Mouse (Mus musculus): Measurements from ENCODE around the gene Ndrg3. TPM values are rescaled to one million over a fixed set of nuclear protein-coding genes. Genes with fewer than 3 reads are reported as not detected.
A peak's percentile ranks its signal among the peaks of the same experiment; 100 is the strongest.

The Ndrg3 gene
- polyA plus RNA-seq, 1 experiment from 2014 or later: 53.8 TPM

DNA sequence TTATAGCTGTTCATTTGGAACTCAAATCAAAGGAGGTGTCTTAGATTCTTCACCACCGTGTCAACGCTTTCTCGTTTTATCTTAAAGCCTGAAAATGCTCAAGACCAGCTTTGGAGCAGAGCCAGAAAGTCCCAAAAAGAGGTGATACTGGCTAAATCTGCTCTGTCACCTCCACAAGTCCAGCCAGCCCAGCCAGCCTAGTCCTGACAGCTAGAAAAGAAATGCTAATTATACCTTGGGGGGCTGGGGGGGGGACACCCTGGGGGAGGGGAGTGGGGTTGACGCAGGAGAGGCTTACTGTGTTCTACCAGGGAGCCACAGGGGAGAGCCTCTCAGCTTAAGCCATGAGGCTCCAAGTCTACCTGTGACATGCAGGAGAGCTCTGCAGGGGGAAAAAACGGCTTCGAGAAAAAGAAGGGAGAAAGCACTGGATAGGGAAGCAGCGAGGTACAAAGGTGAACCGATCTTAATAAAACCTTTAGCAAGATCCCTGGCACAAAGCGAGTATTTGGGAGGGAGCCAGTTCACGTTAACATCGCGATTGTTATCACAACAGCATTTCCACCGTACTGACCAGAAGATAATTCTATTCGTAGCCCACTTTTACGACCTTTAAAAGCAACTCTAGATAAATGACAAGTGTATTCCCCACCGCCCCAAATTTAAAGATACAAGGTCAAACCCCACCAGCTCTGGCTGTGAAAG lies 977 bp downstream of the Ndrg3 start:
- Histone ChIP-seq H3K27ac (replicated peaks) (no peak overlapping the region), H3K4me1 (peaks cover 13% of the 10 kb centered on the region), H3K36me3 (peaks cover 12% of the 10 kb centered on the region; the same call in 1 of the 2 replicates), H3K4me2 (replicated peaks) (peak overlapping the region; percentile 94), H3K9ac (replicated peaks) (peak overlapping the region; percentile 79), H3K4me3 (peak overlapping the region; percentile 89), H3K9me3 (no peaks in the 10 kb centered on the region), H3K27me3 (0 out of 2 replicates have a peak, but pooled peaks cover 2% of the 10 kb centered on the region)
- 2% methylated on average over 16 of the region's 16 CpGs for WGBS
- ATAC-seq (ENCODE audit: low FRiP score, low read depth): no peak

DNA sequence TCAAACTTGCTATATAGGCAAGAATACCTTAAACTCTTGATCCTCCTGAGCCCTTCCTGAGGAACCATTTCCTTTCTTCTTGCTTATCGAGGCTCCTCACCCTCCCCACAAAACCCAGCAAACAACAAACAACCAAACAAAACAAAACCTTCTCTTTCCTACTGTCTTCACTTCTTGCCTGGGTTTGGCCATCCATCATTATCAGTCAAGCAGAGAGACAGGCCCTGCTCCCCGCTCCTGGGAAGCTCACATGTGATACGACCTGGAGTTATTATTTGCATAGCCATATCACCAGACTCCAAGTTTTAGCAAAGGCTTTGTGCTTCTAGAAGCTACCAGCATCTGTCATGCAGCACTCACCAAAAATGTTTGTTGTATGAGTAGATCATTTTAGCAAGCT lies 4.5 kb downstream of the Ndrg3 start:
- H3K4me1 ChIP-seq: peaks cover 13% of the 10 kb centered on the region
- WGBS: 89% methylated on average over 3 of the region's 3 CpGs
- no peak overlapping the region for H3K4me2 ChIP-seq (replicated peaks)
- no peaks in the 10 kb centered on the region for H3K9me3 ChIP-seq
- 0 out of 2 replicates have a peak, but pooled peaks cover 2% of the 10 kb centered on the region for H3K27me3 ChIP-seq
- H3K27ac ChIP-seq (replicated peaks): no peak overlapping the region
- H3K4me3 ChIP-seq: no peak overlapping the region
- no peak for ATAC-seq (ENCODE audit: low FRiP score, low read depth)
- H3K9ac ChIP-seq (replicated peaks): no peak overlapping the region
- no peaks in the 10 kb centered on the region for H3K36me3 ChIP-seq

GRCm38 (mm10) chr2:156982864-156983263 lies 9.0 kb downstream of the Ndrg3 start:
- Histone ChIP-seq H3K4me3 (no peak overlapping the region), H3K27me3 (no peaks in the 10 kb centered on the region), H3K9ac (replicated peaks) (no peak overlapping the region), H3K36me3 (no peaks in the 10 kb centered on the region), H3K4me2 (replicated peaks) (no peak overlapping the region), H3K9me3 (no peaks in the 10 kb centered on the region), H3K4me1 (no peaks in the 10 kb centered on the region), H3K27ac (replicated peaks) (no peak overlapping the region)
- WGBS: 78% methylated on average over 2 of the region's 2 CpGs
- ATAC-seq (ENCODE audit: low FRiP score, low read depth): no peak

GRCm38 (mm10) chr2:156981291-156981690 lies 10.6 kb downstream of the Ndrg3 start:
- Histone ChIP-seq H3K27ac (replicated peaks) (no peak overlapping the region), H3K4me3 (no peak overlapping the region), H3K4me2 (replicated peaks) (no peak overlapping the region), H3K9me3 (no peaks in the 10 kb centered on the region), H3K9ac (replicated peaks) (no peak overlapping the region), H3K36me3 (no peaks in the 10 kb centered on the region), H3K4me1 (0 out of 2 replicates have a peak, but pooled peaks cover 4% of the 10 kb centered on the region), H3K27me3 (no peaks in the 10 kb centered on the region)
- no peak for ATAC-seq (ENCODE audit: low FRiP score, low read depth)
- 87% methylated on average over 4 of the region's 4 CpGs for WGBS

GRCm38 (mm10) chr2:156980059-156980458 lies 11.8 kb downstream of the Ndrg3 start:
- WGBS: 89% methylated on average over 2 of the region's 2 CpGs
- no peak overlapping the region for H3K4me2 ChIP-seq (replicated peaks)

DNA sequence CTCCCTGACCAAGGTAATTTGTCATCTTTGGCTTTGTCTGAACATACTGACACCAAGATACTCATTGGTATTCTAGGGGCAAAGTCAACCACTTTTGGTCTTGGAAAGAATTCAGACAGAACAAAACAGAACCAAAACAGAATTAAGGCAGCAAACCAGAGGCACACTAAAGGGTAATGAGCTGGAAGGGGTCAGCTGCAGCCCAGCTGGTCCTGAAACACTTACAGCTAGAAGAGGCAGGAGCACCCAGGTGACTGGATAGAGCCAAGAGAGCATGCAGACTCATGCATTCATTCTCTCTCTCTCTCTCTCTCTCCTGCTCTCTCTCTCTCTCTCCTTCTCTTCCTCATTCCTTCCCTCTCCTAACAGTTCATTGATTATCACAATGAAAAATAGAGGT lies 15.1 kb downstream of the Ndrg3 start:
- Histone ChIP-seq H3K9me3 (no peaks in the 10 kb centered on the region), H3K4me2 (replicated peaks) (no peak overlapping the region), H3K4me1 (0 out of 2 replicates have a peak, but pooled peaks cover 4% of the 10 kb centered on the region), H3K36me3 (no peaks in the 10 kb centered on the region), H3K27me3 (no peaks in the 10 kb centered on the region), H3K9ac (replicated peaks) (no peak overlapping the region), H3K27ac (replicated peaks) (no peak overlapping the region), H3K4me3 (no peak overlapping the region)
- ATAC-seq (ENCODE audit: low FRiP score, low read depth): no peak

More at GRCm38 (mm10) chr2:156980059-156980458, 11.8 kb downstream of the Ndrg3 start:
- no peak for ATAC-seq (ENCODE audit: low FRiP score, low read depth)
- 0 out of 2 replicates have a peak, but pooled peaks cover 4% of the 10 kb centered on the region for H3K4me1 ChIP-seq
- H3K27me3 ChIP-seq: no peaks in the 10 kb centered on the region
- no peak overlapping the region for H3K27ac ChIP-seq (replicated peaks)
- H3K9me3 ChIP-seq: no peaks in the 10 kb centered on the region
- no peak overlapping the region for H3K9ac ChIP-seq (replicated peaks)
- no peaks in the 10 kb centered on the region for H3K36me3 ChIP-seq
- H3K4me3 ChIP-seq: no peak overlapping the region

DNA sequence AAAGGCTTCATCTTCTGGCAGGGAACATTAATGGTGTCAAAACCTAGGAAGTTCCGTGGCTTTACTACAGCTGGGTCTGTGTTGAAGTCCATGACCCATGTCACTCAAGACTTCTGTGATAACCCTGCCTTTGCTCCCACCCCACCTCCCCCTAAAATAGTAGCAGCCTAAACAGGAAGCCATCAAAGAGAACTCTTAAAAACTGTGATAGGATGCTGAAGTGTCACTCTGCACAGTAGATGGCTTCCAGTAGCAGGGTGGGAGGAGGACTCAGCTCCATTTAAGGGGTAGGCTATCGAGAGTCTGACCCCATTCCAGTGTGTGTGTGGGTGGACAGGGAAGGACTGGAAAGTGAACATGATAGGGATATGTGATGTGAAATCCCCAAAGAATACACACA lies 16.9 kb downstream of the Ndrg3 start:
- H3K27me3 ChIP-seq: no peaks in the 10 kb centered on the region
- whole genome bisulfite sequencing: 81% methylated on average over 2 of the region's 2 CpGs
- no peak overlapping the region for H3K9ac ChIP-seq (replicated peaks)
- H3K9me3 ChIP-seq: no peaks in the 10 kb centered on the region
- no peak overlapping the region for H3K27ac ChIP-seq (replicated peaks)
- no peak overlapping the region for H3K4me3 ChIP-seq
- ATAC-seq (ENCODE audit: low FRiP score, low read depth): no peak
- H3K4me2 ChIP-seq (replicated peaks): no peak overlapping the region
- no peaks in the 10 kb centered on the region for H3K36me3 ChIP-seq
- 0 out of 2 replicates have a peak, but pooled peaks cover 4% of the 10 kb centered on the region for H3K4me1 ChIP-seq

DNA sequence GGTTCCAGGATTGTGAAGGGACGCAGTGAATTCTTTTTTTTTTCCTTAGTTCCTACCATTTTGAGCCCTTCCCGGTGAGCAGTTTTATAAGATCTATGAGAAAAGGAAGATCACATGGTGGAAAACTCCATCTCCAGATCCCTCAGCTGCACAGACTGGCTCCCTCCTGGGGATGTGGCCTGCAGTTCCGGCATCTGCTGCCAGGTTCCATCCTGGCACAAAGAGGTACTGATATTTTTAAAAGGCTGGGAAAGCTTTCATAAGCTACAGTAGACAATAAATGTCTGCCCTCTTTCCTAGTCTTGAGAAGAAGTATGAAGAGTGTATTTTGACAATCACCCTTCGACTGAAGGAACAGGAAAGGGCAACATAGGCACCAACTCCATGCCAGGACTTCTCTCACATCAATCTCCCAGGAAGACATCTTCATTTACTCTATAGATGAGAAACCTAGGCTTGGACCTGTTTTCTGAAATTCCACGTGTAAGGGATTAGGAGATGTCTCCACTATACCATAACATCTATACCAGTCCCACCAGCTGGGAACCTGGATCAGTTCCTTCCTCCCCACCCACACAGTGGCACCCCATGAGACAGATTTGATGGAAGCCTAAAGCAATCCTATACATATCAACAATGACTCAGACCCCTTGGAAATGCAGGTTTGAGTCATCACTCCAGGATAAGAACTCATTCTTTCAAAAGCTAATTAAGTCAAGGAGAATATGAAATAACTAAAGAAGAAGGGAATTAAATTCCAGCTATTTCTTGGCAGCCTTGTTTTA lies 18.3 kb downstream of the Ndrg3 start:
- Histone ChIP-seq H3K27ac (replicated peaks) (no peak overlapping the region), H3K36me3 (no peaks in the 10 kb centered on the region), H3K4me2 (replicated peaks) (no peak overlapping the region), H3K9me3 (no peaks in the 10 kb centered on the region), H3K9ac (replicated peaks) (no peak overlapping the region), H3K27me3 (no peaks in the 10 kb centered on the region), H3K4me3 (no peak overlapping the region), H3K4me1 (0 out of 2 replicates have a peak, but pooled peaks cover 4% of the 10 kb centered on the region)
- 87% methylated on average over 5 of the region's 5 CpGs for WGBS
- no peak for ATAC-seq (ENCODE audit: low FRiP score, low read depth)

GRCm38 (mm10) chr2:156970253-156970652 lies 21.6 kb downstream of the Ndrg3 start:
- no peak overlapping the region for H3K4me3 ChIP-seq
- H3K4me2 ChIP-seq (replicated peaks): no peak overlapping the region
- no peak overlapping the region for H3K27ac ChIP-seq (replicated peaks)
- 86% methylated on average over 7 of the region's 7 CpGs for WGBS
- no peaks in the 10 kb centered on the region for H3K36me3 ChIP-seq
- no peak overlapping the region for H3K9ac ChIP-seq (replicated peaks)
- ATAC-seq (ENCODE audit: low FRiP score, low read depth): no peak
- no peaks in the 10 kb centered on the region for H3K27me3 ChIP-seq
- no peaks in the 10 kb centered on the region for H3K4me1 ChIP-seq
- no peaks in the 10 kb centered on the region for H3K9me3 ChIP-seq

GRCm38 (mm10) chr2:156968501-156968900 lies 23.4 kb downstream of the Ndrg3 start:
- H3K4me2 ChIP-seq (replicated peaks): no peak overlapping the region
- no peak for ATAC-seq (ENCODE audit: low FRiP score, low read depth)
- no peaks in the 10 kb centered on the region for H3K36me3 ChIP-seq
- H3K9ac ChIP-seq (replicated peaks): no peak overlapping the region
- WGBS: 78% methylated on average over 4 of the region's 4 CpGs
- no peak overlapping the region for H3K4me3 ChIP-seq
- H3K27me3 ChIP-seq: no peaks in the 10 kb centered on the region
- H3K4me1 ChIP-seq: no peaks in the 10 kb centered on the region
- H3K9me3 ChIP-seq: no peaks in the 10 kb centered on the region
- no peak overlapping the region for H3K27ac ChIP-seq (replicated peaks)

DNA sequence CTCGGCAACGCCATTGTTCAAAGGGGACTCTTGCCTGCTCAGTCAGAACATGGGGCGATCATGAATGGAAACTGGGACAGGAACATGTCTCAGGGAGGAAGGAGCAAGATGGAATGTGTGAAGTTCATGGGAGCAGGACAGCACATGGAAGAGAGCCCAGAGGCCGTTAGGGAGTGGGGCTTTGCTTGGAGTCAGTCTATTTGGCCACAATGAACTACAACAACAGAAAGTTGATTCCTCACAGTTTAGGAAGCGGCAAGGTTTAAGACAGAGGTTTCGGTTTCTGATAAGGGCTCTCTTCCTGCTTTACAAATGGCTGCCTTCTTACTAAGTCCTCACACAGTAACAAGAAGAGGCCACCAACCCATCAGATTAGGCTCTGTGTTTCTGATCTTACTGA lies 24.5 kb downstream of the Ndrg3 start:
- no peaks in the 10 kb centered on the region for H3K9me3 ChIP-seq
- ATAC-seq (ENCODE audit: low FRiP score, low read depth): no peak
- H3K4me2 ChIP-seq (replicated peaks): no peak overlapping the region
- no peak overlapping the region for H3K4me3 ChIP-seq
- no peak overlapping the region for H3K27ac ChIP-seq (replicated peaks)
- H3K9ac ChIP-seq (replicated peaks): no peak overlapping the region
- WGBS: 86% methylated on average over 6 of the region's 6 CpGs
- H3K36me3 ChIP-seq: no peaks in the 10 kb centered on the region
- H3K27me3 ChIP-seq: no peaks in the 10 kb centered on the region
- no peaks in the 10 kb centered on the region for H3K4me1 ChIP-seq

DNA sequence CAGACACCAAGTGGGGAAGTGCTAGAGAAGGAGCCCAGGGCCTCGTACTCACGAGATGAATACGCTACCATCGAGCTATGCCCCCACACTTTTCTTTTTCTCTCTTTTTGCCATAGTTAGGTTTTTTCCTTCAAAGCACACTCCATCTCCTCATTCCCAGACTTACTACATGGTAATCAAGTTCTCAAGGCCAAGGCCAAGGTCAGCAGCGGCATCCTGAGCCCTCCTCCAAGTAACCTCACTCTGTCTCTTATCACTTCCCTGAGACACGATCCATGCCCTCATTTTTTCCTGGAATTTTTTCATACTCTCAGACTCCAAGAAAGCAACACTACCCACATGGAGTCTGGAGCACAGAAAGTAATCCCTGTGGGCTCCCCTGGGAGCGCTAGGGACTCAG lies 28.0 kb downstream of the Ndrg3 start:
- no peaks in the 10 kb centered on the region for H3K4me1 ChIP-seq
- H3K4me2 ChIP-seq (replicated peaks): no peak overlapping the region
- ATAC-seq (ENCODE audit: low FRiP score, low read depth): no peak
- H3K9me3 ChIP-seq: no peaks in the 10 kb centered on the region
- H3K4me3 ChIP-seq: no peak overlapping the region
- H3K9ac ChIP-seq (replicated peaks): no peak overlapping the region
- WGBS: 88% methylated on average over 7 of the region's 7 CpGs
- no peak overlapping the region for H3K27ac ChIP-seq (replicated peaks)
- H3K27me3 ChIP-seq: no peaks in the 10 kb centered on the region
- H3K36me3 ChIP-seq: no peaks in the 10 kb centered on the region

Data from midbrain, embryonic 12.5 days (tissue).